Mouse (Mus musculus) liver, embryonic 12.5 days (tissue): Measurements from ENCODE around the gene Ugt1a5. TPM values are rescaled to one million over a fixed set of nuclear protein-coding genes. Genes with fewer than 3 reads are reported as not detected.
A peak's percentile ranks its signal among the peaks of the same experiment; 100 is the strongest.

Experiments
- ATAC-seq: fragments of 200-750 bp; cut with Nextera tagmentation; 2 replicates; pipeline ENCODE4 v1.8.0; 2017; ENCODE audit warnings: moderate number of reproducible peaks, mild to moderate bottlenecking, moderate library complexity
- H3K27ac ChIP-seq: fragments of 300-500 bp; sonication (generic); 2 replicates; pipeline ENCODE4 v1.5.1; 2016; ENCODE audit warnings: mild to moderate bottlenecking
- H3K27me3 ChIP-seq: fragments of 300-500 bp; sonication (generic); replicated peaks from 2 replicates; pipeline ENCODE4 v1.6.1; 2016; ENCODE audit warnings: mild to moderate bottlenecking, moderate library complexity
- H3K36me3 ChIP-seq: fragments of 300-500 bp; sonication (generic); 2 replicates; pipeline ENCODE4 v1.6.1; 2016; ENCODE audit warnings: mild to moderate bottlenecking, moderate library complexity
- H3K4me1 ChIP-seq: fragments of 300-500 bp; sonication (generic); 2 replicates; pipeline ENCODE4 v1.6.1; 2016
- H3K4me2 ChIP-seq: fragments of 300-500 bp; sonication (generic); 2 replicates; pipeline ENCODE4 v1.6.1; 2016; ENCODE audit warnings: mild to moderate bottlenecking, moderate library complexity
- H3K4me3 ChIP-seq: fragments of 300-500 bp; sonication (generic); 2 replicates; pipeline ENCODE4 v1.5.1; 2016; ENCODE audit warnings: mild to moderate bottlenecking, moderate library complexity
- H3K9ac ChIP-seq: fragments of 300-500 bp; sonication (generic); 2 replicates; pipeline ENCODE4 v1.6.1; 2016; ENCODE audit warnings: mild to moderate bottlenecking, moderate library complexity
- H3K9me3 ChIP-seq: fragments of 300-500 bp; sonication (generic); replicated peaks from 2 replicates; pipeline ENCODE4 v1.6.1; 2016; ENCODE audit warnings: mild to moderate bottlenecking, moderate library complexity
- WGBS: fragments of 180-500 bp; shearing (Covaris S2); methylation state at CpG from one replicate; pipeline ENCODE4 v1.1.7; 2016; ENCODE audit not compliant: insufficient replicate concordance; 5-methylcytosine and 5-hydroxymethylcytosine counted together
- polyA plus RNA-seq: library from polyadenylated mRNA; unstranded; fragments of >200 nt; fragmentation: Nextera tagmentation; extraction: Ambion mirVana; gene quantifications from 2 replicates; pipeline ENCODE4 v1.2.1, GENCODE M21; 2016

Ugt1a5 gene
- polyA plus RNA-seq, 1 experiment from 2014 or later = not detected

- ATAC-seq = no peak
- no peaks in the 10 kb centered on the region for H3K27me3 ChIP-seq
These were observed 70.1 kb downstream of the Ugt1a5 start for GRCm38 (mm10) chr1:88235894-88236415.

GRCm38 (mm10) chr1:88237311-88237710, 71.5 kb downstream of the Ugt1a5 start:
- no peaks in the 10 kb centered on the region for H3K27me3 ChIP-seq
- peaks cover 88% of the 10 kb centered on the region for H3K9me3 ChIP-seq
- no peak overlapping the region for H3K27ac ChIP-seq
- H3K4me3 ChIP-seq = no peak overlapping the region
- H3K9ac ChIP-seq = no peak overlapping the region
- H3K36me3 ChIP-seq = no peaks in the 10 kb centered on the region
- no peaks in the 10 kb centered on the region for H3K4me1 ChIP-seq
- ATAC-seq = no peak
- no peak overlapping the region for H3K4me2 ChIP-seq
- 63% methylated on average over 5 of the region's 5 CpGs for WGBS

More at GRCm38 (mm10) chr1:88235894-88236415, 70.1 kb downstream of the Ugt1a5 start:
- Histone ChIP-seq H3K9ac (no peak overlapping the region), H3K36me3 (no peaks in the 10 kb centered on the region), H3K27ac (no peak overlapping the region), H3K4me2 (no peak overlapping the region), H3K4me1 (no peaks in the 10 kb centered on the region), H3K4me3 (no peak overlapping the region), H3K9me3 (peaks cover 93% of the 10 kb centered on the region)
- WGBS = 42% methylated on average over 4 of the region's 4 CpGs

GRCm38 (mm10) chr1:88238771-88239170, 73.0 kb downstream of the Ugt1a5 start:
- no peak overlapping the region for H3K27ac ChIP-seq
- peaks cover 88% of the 10 kb centered on the region for H3K9me3 ChIP-seq
- 61% methylated on average over 6 of the region's 6 CpGs for WGBS

GRCm38 (mm10) chr1:88240072-88240471, 74.3 kb downstream of the Ugt1a5 start:
- no peak for ATAC-seq
- Histone ChIP-seq H3K9me3 (peaks cover 86% of the 10 kb centered on the region), H3K4me1 (no peaks in the 10 kb centered on the region), H3K4me2 (no peak overlapping the region), H3K27me3 (no peaks in the 10 kb centered on the region), H3K27ac (no peak overlapping the region), H3K9ac (no peak overlapping the region), H3K4me3 (no peak overlapping the region), H3K36me3 (no peaks in the 10 kb centered on the region)
- WGBS = 60% methylated on average over 5 of the region's 5 CpGs

More at GRCm38 (mm10) chr1:88238771-88239170, 73.0 kb downstream of the Ugt1a5 start:
- Histone ChIP-seq H3K36me3 (no peaks in the 10 kb centered on the region), H3K9ac (no peak overlapping the region), H3K4me3 (no peak overlapping the region), H3K4me2 (no peak overlapping the region), H3K27me3 (no peaks in the 10 kb centered on the region), H3K4me1 (no peaks in the 10 kb centered on the region)
- no peak for ATAC-seq

GRCm38 (mm10) chr1:88240579-88240978, 74.8 kb downstream of the Ugt1a5 start:
- Histone ChIP-seq H3K4me1 (no peaks in the 10 kb centered on the region), H3K9me3 (peaks cover 86% of the 10 kb centered on the region), H3K4me2 (no peak overlapping the region), H3K27me3 (no peaks in the 10 kb centered on the region), H3K9ac (no peak overlapping the region), H3K36me3 (no peaks in the 10 kb centered on the region), H3K4me3 (no peak overlapping the region), H3K27ac (no peak overlapping the region)
- ATAC-seq = 0 out of 2 replicates have a peak, but pooled peaks have one; percentile 1
- 50% methylated on average over 4 of the region's 4 CpGs for WGBS

GRCm38 (mm10) chr1:88243861-88244260, 78.0 kb downstream of the Ugt1a5 start:
- no peak for ATAC-seq
- Histone ChIP-seq H3K27ac (no peak overlapping the region), H3K4me3 (no peak overlapping the region), H3K9ac (no peak overlapping the region), H3K4me2 (no peak overlapping the region), H3K9me3 (peaks cover 88% of the 10 kb centered on the region), H3K4me1 (no peaks in the 10 kb centered on the region), H3K36me3 (no peaks in the 10 kb centered on the region), H3K27me3 (no peaks in the 10 kb centered on the region)
- 47% methylated on average over 5 of the region's 5 CpGs for WGBS

- WGBS = 61% methylated on average over 6 of the region's 6 CpGs
- no peaks in the 10 kb centered on the region for H3K36me3 ChIP-seq
- no peak overlapping the region for H3K9ac ChIP-seq
- no peaks in the 10 kb centered on the region for H3K27me3 ChIP-seq
- ATAC-seq = no peak
- no peaks in the 10 kb centered on the region for H3K4me1 ChIP-seq
- peaks cover 88% of the 10 kb centered on the region for H3K9me3 ChIP-seq
- H3K27ac ChIP-seq = no peak overlapping the region
- H3K4me2 ChIP-seq = no peak overlapping the region
- no peak overlapping the region for H3K4me3 ChIP-seq
These were observed 80.1 kb downstream of the Ugt1a5 start for GRCm38 (mm10) chr1:88245881-88246280.

- Histone ChIP-seq H3K4me1 (no peaks in the 10 kb centered on the region), H3K4me2 (no peak overlapping the region), H3K9ac (no peak overlapping the region), H3K4me3 (no peak overlapping the region), H3K9me3 (peaks cover 87% of the 10 kb centered on the region), H3K27ac (no peak overlapping the region), H3K36me3 (no peaks in the 10 kb centered on the region), H3K27me3 (no peaks in the 10 kb centered on the region)
- 37% methylated on average over 6 of the region's 6 CpGs for WGBS
- no peak for ATAC-seq
These were observed 80.6 kb downstream of the Ugt1a5 start for GRCm38 (mm10) chr1:88246386-88246785.

GRCm38 (mm10) chr1:88247660-88248059, 81.8 kb downstream of the Ugt1a5 start:
- WGBS = 35% methylated on average over 2 of the region's 2 CpGs
- no peak for ATAC-seq
- Histone ChIP-seq H3K4me2 (no peak overlapping the region), H3K4me3 (no peak overlapping the region), H3K4me1 (no peaks in the 10 kb centered on the region), H3K36me3 (no peaks in the 10 kb centered on the region), H3K9me3 (peaks cover 86% of the 10 kb centered on the region), H3K27me3 (no peaks in the 10 kb centered on the region), H3K27ac (no peak overlapping the region), H3K9ac (no peak overlapping the region)

GRCm38 (mm10) chr1:88248658-88249057, 82.8 kb downstream of the Ugt1a5 start:
- no peak for ATAC-seq
- 53% methylated on average over 4 of the region's 4 CpGs for WGBS

GRCm38 (mm10) chr1:88249596-88249995, 83.8 kb downstream of the Ugt1a5 start:
- Histone ChIP-seq H3K4me1 (no peaks in the 10 kb centered on the region), H3K9me3 (peaks cover 79% of the 10 kb centered on the region), H3K4me2 (no peak overlapping the region), H3K9ac (no peak overlapping the region), H3K27ac (no peak overlapping the region), H3K27me3 (no peaks in the 10 kb centered on the region), H3K4me3 (no peak overlapping the region), H3K36me3 (no peaks in the 10 kb centered on the region)
- WGBS = 63% methylated on average over 7 of the region's 7 CpGs
- no peak for ATAC-seq

More at GRCm38 (mm10) chr1:88248658-88249057, 82.8 kb downstream of the Ugt1a5 start:
- Histone ChIP-seq H3K9ac (no peak overlapping the region), H3K4me1 (no peaks in the 10 kb centered on the region), H3K36me3 (no peaks in the 10 kb centered on the region), H3K27me3 (no peaks in the 10 kb centered on the region), H3K9me3 (peaks cover 82% of the 10 kb centered on the region), H3K4me3 (no peak overlapping the region), H3K4me2 (no peak overlapping the region), H3K27ac (no peak overlapping the region)

GRCm38 (mm10) chr1:88250023-88250422, 84.2 kb downstream of the Ugt1a5 start:
- WGBS = 62% methylated on average over 5 of the region's 5 CpGs
- H3K9me3 ChIP-seq = peaks cover 79% of the 10 kb centered on the region

GRCm38 (mm10) chr1:88253106-88253505, 87.3 kb downstream of the Ugt1a5 start:
- peak; percentile 7; the same call in 1 of the 2 replicates for ATAC-seq

More at GRCm38 (mm10) chr1:88250023-88250422, 84.2 kb downstream of the Ugt1a5 start:
- H3K4me2 ChIP-seq = no peak overlapping the region
- no peak overlapping the region for H3K27ac ChIP-seq
- no peak overlapping the region for H3K9ac ChIP-seq
- ATAC-seq = no peak
- H3K36me3 ChIP-seq = no peaks in the 10 kb centered on the region
- no peaks in the 10 kb centered on the region for H3K4me1 ChIP-seq
- H3K27me3 ChIP-seq = no peaks in the 10 kb centered on the region
- no peak overlapping the region for H3K4me3 ChIP-seq

More at GRCm38 (mm10) chr1:88253106-88253505, 87.3 kb downstream of the Ugt1a5 start:
- peaks cover 68% of the 10 kb centered on the region for H3K9me3 ChIP-seq
- 60% methylated on average over 8 of the region's 8 CpGs for WGBS
- no peaks in the 10 kb centered on the region for H3K27me3 ChIP-seq
- no peak overlapping the region for H3K4me3 ChIP-seq
- no peak overlapping the region for H3K9ac ChIP-seq
- no peak overlapping the region for H3K4me2 ChIP-seq
- H3K4me1 ChIP-seq = no peaks in the 10 kb centered on the region
- no peak overlapping the region for H3K27ac ChIP-seq
- H3K36me3 ChIP-seq = no peaks in the 10 kb centered on the region
